Mouse (Mus musculus) stomach, postnatal 0 days (tissue): ENCODE measurements at regions not wholly inside any gene's neighbourhood (a gene's known extent, or its start where the extent isn't known, plus 50 kb on each side); places are given as distances from the start of the nearest gene placed in this dataset.

Source experiments
- CTCF ChIP-seq: IDR thresholded peaks from 2 replicates; pipeline ENCODE4 v1.5.1; 2016; ENCODE audit warnings: antibody characterized with exemption, low read depth, mild to moderate bottlenecking, moderate library complexity
- EP300 ChIP-seq: optimal IDR thresholded peaks from 2 replicates; pipeline ENCODE3; 2016; ENCODE audit warnings: antibody characterized with exemption

GRCm38 (mm10) chr11:19155617-19155983, 136.8 kb upstream of the Meis1 start:
- TF ChIP-seq CTCF: no peak
- no peak for TF ChIP-seq EP300
